ENCODE assay signal across 10 mouse cellular contexts in genomic region chr11:62005911-62006260, GRCm38 (mm10). TPM values are rescaled to one million over a fixed set of nuclear protein-coding genes. Genes with fewer than 3 reads are reported as not detected.
DNase-seq lines count a peak whose midpoint lies in the region; ATAC-seq and TF ChIP-seq lines count a peak whose summit lies in the region.
"Had no signal": no experiment of that assay in that cellular context is flagged by ENCODE, and none has a peak within 500 bp of the region (broad histone marks: within the 10 kb centered on the region; RNA-seq: fewer than 3 reads in every experiment).

No protein-coding gene starts in this region.

- no peaks in the 10 kb centered on the region for H3K36me3 ChIP-seq in kidney, adult 2 months (ENCODE audit: control insufficient read depth, insufficient read depth, low read length)
- no peaks in the 10 kb centered on the region for H3K36me3 ChIP-seq in embryonic facial prominence, embryonic 13.5 days
- no peaks in the 10 kb centered on the region for H3K36me3 ChIP-seq in liver, embryonic 16.5 days (ENCODE audit: control insufficient read depth, insufficient read depth)
- H3K36me3 ChIP-seq: midbrain, embryonic 10.5 days had no signal

- H3K27me3 ChIP-seq in kidney, adult 2 months (replicated peaks; ENCODE audit: control insufficient read depth, insufficient read depth, low read length): no peaks in the 10 kb centered on the region
- H3K27me3 ChIP-seq in embryonic facial prominence, embryonic 13.5 days: no peaks in the 10 kb centered on the region; the same call in 1 of the 2 replicates
- no peaks in the 10 kb centered on the region for H3K27me3 ChIP-seq in liver, embryonic 16.5 days (ENCODE audit: control insufficient read depth, insufficient read depth, low read depth, low read length)

- no peak for DNase-seq in kidney, adult 2 months
- no peak for DNase-seq in kidney, postnatal 14 days
- DNase-seq in MEL-GATA-1-ER (ENCODE audit: extremely low read depth, low read depth) (peak; percentile 85), MN1 (ENCODE audit: low spot score) (no peak)
- no peak for DNase-seq in embryo, embryonic 11 days
- DNase-seq: spleen, adult 18-20 months had no signal

- H3K4me1 ChIP-seq in kidney, adult 2 months (ENCODE audit: control insufficient read depth, insufficient read depth, low read length): no peaks in the 10 kb centered on the region
- peaks cover 37% of the 10 kb centered on the region for H3K4me1 ChIP-seq in embryonic facial prominence, embryonic 13.5 days
- H3K4me1 ChIP-seq in liver, embryonic 16.5 days (ENCODE audit: control insufficient read depth, low read depth, low read length): peaks cover 30% of the 10 kb centered on the region

- H3K9me3 ChIP-seq in embryonic facial prominence, embryonic 13.5 days: no peaks in the 10 kb centered on the region
- no peaks in the 10 kb centered on the region for H3K9me3 ChIP-seq in liver, embryonic 16.5 days (replicated peaks; ENCODE audit: control insufficient read depth, low read length)
- H3K9me3 ChIP-seq: midbrain, embryonic 10.5 days had no signal

- H3K9ac ChIP-seq in embryonic facial prominence, embryonic 13.5 days: peak overlapping the region; percentile 52; the same call in 1 of the 2 replicates
- H3K9ac ChIP-seq in liver, embryonic 16.5 days (ENCODE audit: low read depth, low read length): peak overlapping the region; percentile 46; the same call in 1 of the 2 replicates
- H3K9ac ChIP-seq: hindbrain, embryonic 14.5 days had no signal

- TF ChIP-seq CTCF in kidney, adult 2 months (conservative IDR thresholded peaks at IDR 0.05; ENCODE audit: insufficient read depth, insufficient read length, low read depth, low read length): no peak

- no peak for ATAC-seq in embryonic facial prominence, embryonic 13.5 days (ENCODE audit: insufficient number of reproducible peaks, insufficient read depth, low FRiP score, low TSS enrichment, low read depth)
- ATAC-seq in liver, embryonic 16.5 days (ENCODE audit: low read depth): peak; percentile 46

- H3K4me3 ChIP-seq in kidney, adult 2 months (ENCODE audit: insufficient read depth, low read depth, low read length): peak overlapping the region; percentile 4
- no peak overlapping the region for H3K4me3 ChIP-seq in embryonic facial prominence, embryonic 13.5 days
- H3K4me3 ChIP-seq in liver, embryonic 16.5 days (ENCODE audit: low read depth, low read length): peak overlapping the region; percentile 30
- H3K4me3 ChIP-seq: midbrain, embryonic 10.5 days had no signal

- no peak overlapping the region for H3K27ac ChIP-seq in kidney, adult 2 months (ENCODE audit: insufficient read depth, low read depth, low read length)
- peak overlapping the region; percentile 87 for H3K27ac ChIP-seq in embryonic facial prominence, embryonic 13.5 days
- peak overlapping the region; percentile 77 for H3K27ac ChIP-seq in liver, embryonic 16.5 days (ENCODE audit: low read length)
- H3K27ac ChIP-seq: hindbrain, embryonic 14.5 days; midbrain, embryonic 10.5 days had no signal

- WGBS in kidney, adult 2 months: 41% methylated on average over 5 of the region's 5 CpGs
- WGBS in embryonic facial prominence, embryonic 13.5 days: 51% methylated on average over 5 of the region's 5 CpGs
- WGBS in liver, embryonic 16.5 days (ENCODE audit: insufficient replicate concordance): 26% methylated on average over 5 of the region's 5 CpGs

- peak overlapping the region; percentile 42 for H3K4me2 ChIP-seq in embryonic facial prominence, embryonic 13.5 days
- H3K4me2 ChIP-seq in liver, embryonic 16.5 days (ENCODE audit: low read depth, low read length): peak overlapping the region; percentile 44
- H3K4me2 ChIP-seq: hindbrain, embryonic 14.5 days had no signal

- TF ChIP-seq POLR2A in kidney, adult 2 months (IDR thresholded peaks at IDR 0.05; ENCODE audit: low read depth, low read length): no peak

RNA-seq across cellular contexts. Expression of gene Specc1, which starts 49.3 kb away (rescaled TPM):
- polyA plus RNA-seq in kidney, adult 2 months (2012; rRNA removed): 9.2 and 9.7 TPM in 2 replicates
- polyA plus RNA-seq in embryonic facial prominence, embryonic 13.5 days (2015; fragmentation: Nextera tagmentation; extraction: Ambion mirVana): 14.1 and 14.5 TPM in 2 replicates
- polyA plus RNA-seq in liver, embryonic 16.5 days (2015; fragmentation: Nextera tagmentation; extraction: Ambion mirVana): 58.6 and 58.9 TPM in 2 replicates
